Mouse (Mus musculus) forebrain, postnatal 0 days (tissue): ENCODE measurements around the gene Srr. TPM values are rescaled to one million over a fixed set of nuclear protein-coding genes. Genes with fewer than 3 reads are reported as not detected.

Experiments used
- ATAC-seq: fragments of 200-750 bp; cut with Nextera tagmentation; 2 replicates; pipeline ENCODE4 v1.8.0; 2017; ENCODE audit warnings: mild to moderate bottlenecking, moderate library complexity
- DNase-seq: peaks from one replicate; pipeline ENCODE4 v3.0.0-alpha.2; 2015
- H3K27ac ChIP-seq: fragments of 300-500 bp; sonication (generic); 2 replicates; pipeline ENCODE4 v1.5.1; 2014; ENCODE audit warnings: low read depth, mild to moderate bottlenecking, antibody characterized with exemption, low read length, moderate library complexity, mixed read lengths
- H3K27me3 ChIP-seq: fragments of 300-500 bp; sonication (generic); 2 replicates; pipeline ENCODE4 v1.6.1; 2014; ENCODE audit warnings: mild to moderate bottlenecking, low read length, mixed read lengths; ENCODE audit not compliant: insufficient read depth
- H3K36me3 ChIP-seq: fragments of 300-500 bp; sonication (generic); 2 replicates; pipeline ENCODE4 v1.6.1; 2014; ENCODE audit warnings: mild to moderate bottlenecking, moderate library complexity; ENCODE audit not compliant: insufficient read depth
- H3K4me1 ChIP-seq: fragments of 300-500 bp; sonication (generic); 2 replicates; pipeline ENCODE4 v1.6.1; 2014; ENCODE audit warnings: antibody characterized with exemption; ENCODE audit not compliant: insufficient read depth
- H3K4me2 ChIP-seq: fragments of 300-500 bp; sonication (generic); 2 replicates; pipeline ENCODE4 v1.6.1; 2014; ENCODE audit warnings: low read depth, mild to moderate bottlenecking, moderate library complexity
- H3K4me3 ChIP-seq: fragments of 300-500 bp; sonication (generic); 2 replicates; pipeline ENCODE4 v1.5.1; 2014; ENCODE audit warnings: low read depth, low read length, mixed read lengths
- H3K9ac ChIP-seq: fragments of 300-500 bp; sonication (generic); 2 replicates; pipeline ENCODE4 v1.6.1; 2014; ENCODE audit warnings: mild to moderate bottlenecking
- H3K9me3 ChIP-seq: fragments of 300-500 bp; sonication (generic); 2 replicates; pipeline ENCODE4 v1.6.1; 2016; ENCODE audit warnings: low read length
- CTCF ChIP-seq: sonication (generic); IDR thresholded peaks from 2 replicates; pipeline ENCODE4 v1.5.1; 2016; ENCODE audit warnings: antibody characterized with exemption, control low read depth, low read depth
- WGBS: fragments of 180-500 bp; shearing (Covaris S2); extraction: QIAGEN DNeasy Blood & Tissue Kit; methylation state at CpG from one replicate; pipeline ENCODE4 v1.1.7; 2014; 5-methylcytosine and 5-hydroxymethylcytosine counted together
- polyA plus RNA-seq: library from polyadenylated mRNA; unstranded; fragments of >200 nt; fragmentation: Nextera tagmentation; extraction: Ambion mirVana; gene quantifications from 2 replicates; pipeline ENCODE4 v1.2.1, GENCODE M21; 2015
- total RNA-seq: library from RNA; depleted of rRNA; stranded (reverse); fragments of >200 nt; gene quantifications from 2 replicates; pipeline ENCODE4 v1.2.3, GENCODE M21; 2014

Gene Srr
- total and polyA plus RNA-seq, 2 experiments from 2014 or later = 40.2 to 45.8 TPM

- H3K36me3 ChIP-seq = peaks cover 28% of the 10 kb centered on the region
- peak within 1 kb of the TSS; percentile 78 for H3K4me3 ChIP-seq
- H3K4me1 ChIP-seq = 0 out of 2 replicates have a peak, but pooled peaks cover 13% of the 10 kb centered on the region
- ATAC-seq (peak; percentile 77), DNase-seq (peak; percentile 74)
- no peaks in the 10 kb centered on the region for H3K9me3 ChIP-seq
- peak within 1 kb of the TSS; percentile 91 for H3K27ac ChIP-seq
- no peak for TF ChIP-seq CTCF
- no peaks in the 10 kb centered on the region for H3K27me3 ChIP-seq
- under 1% methylated on average over 60 of the region's 74 CpGs for WGBS
- peak within 1 kb of the TSS; percentile 82 for H3K9ac ChIP-seq
- peak within 1 kb of the TSS; percentile 77 for H3K4me2 ChIP-seq
Measured at GRCm38 (mm10) chr11:74896901-74897677, 28.7 kb downstream of the Srr start, which contains the start of gene Sgsm2. TSS of gene Sgsm2 (minus strand) at chr11:74897060.

- peak; percentile 46 for TF ChIP-seq CTCF
- Histone ChIP-seq H3K4me1 (0 out of 2 replicates have a peak, but pooled peaks cover 13% of the 10 kb centered on the region), H3K4me2 (peak overlapping the region; percentile 77), H3K9me3 (no peaks in the 10 kb centered on the region), H3K36me3 (peaks cover 19% of the 10 kb centered on the region), H3K27ac (peak overlapping the region; percentile 91), H3K4me3 (peak overlapping the region; percentile 78), H3K27me3 (no peaks in the 10 kb centered on the region), H3K9ac (peak overlapping the region; percentile 82)
- peak; percentile 38 for ATAC-seq
- peak; percentile 60 for DNase-seq
- WGBS = 6% methylated on average over 53 of the region's 55 CpGs
Measured at GRCm38 (mm10) chr11:74895980-74896900, 29.5 kb downstream of the Srr start.

GRCm38 (mm10) chr11:74894619-74895018, 31.1 kb downstream of the Srr start:
- no peak overlapping the region for H3K27ac ChIP-seq
- WGBS = 74% methylated on average over 4 of the region's 4 CpGs
- H3K27me3 ChIP-seq = no peaks in the 10 kb centered on the region
- no peak for DNase-seq
- H3K4me1 ChIP-seq = 0 out of 2 replicates have a peak, but pooled peaks cover 13% of the 10 kb centered on the region
- no peaks in the 10 kb centered on the region for H3K9me3 ChIP-seq
- peaks cover 3% of the 10 kb centered on the region; the same call in 1 of the 2 replicates for H3K36me3 ChIP-seq
- TF ChIP-seq CTCF = no peak
- no peak overlapping the region for H3K4me3 ChIP-seq
- no peak for ATAC-seq
- no peak overlapping the region for H3K4me2 ChIP-seq
- H3K9ac ChIP-seq = no peak overlapping the region

- H3K36me3 ChIP-seq = no peaks in the 10 kb centered on the region
- ATAC-seq = no peak
- TF ChIP-seq CTCF = no peak
- no peak for DNase-seq
- H3K4me2 ChIP-seq = no peak overlapping the region
- H3K4me3 ChIP-seq = no peak overlapping the region
- no peaks in the 10 kb centered on the region for H3K4me1 ChIP-seq
- WGBS = 77% methylated on average over 10 of the region's 10 CpGs
- no peaks in the 10 kb centered on the region for H3K27me3 ChIP-seq
- H3K9ac ChIP-seq = no peak overlapping the region
- H3K27ac ChIP-seq = no peak overlapping the region
- H3K9me3 ChIP-seq = no peaks in the 10 kb centered on the region
Measured at GRCm38 (mm10) chr11:74883098-74883497, 42.6 kb downstream of the Srr start.

GRCm38 (mm10) chr11:74881979-74882378, 43.8 kb downstream of the Srr start:
- no peaks in the 10 kb centered on the region for H3K4me1 ChIP-seq
- DNase-seq (no peak), ATAC-seq (no peak)
- H3K27me3 ChIP-seq = no peaks in the 10 kb centered on the region
- no peak overlapping the region for H3K4me2 ChIP-seq
- no peak overlapping the region for H3K27ac ChIP-seq
- H3K9me3 ChIP-seq = no peaks in the 10 kb centered on the region
- TF ChIP-seq CTCF = no peak
- H3K9ac ChIP-seq = no peak overlapping the region
- no peaks in the 10 kb centered on the region for H3K36me3 ChIP-seq
- no peak overlapping the region for H3K4me3 ChIP-seq
- 45% methylated on average over 14 of the region's 14 CpGs for WGBS

GRCm38 (mm10) chr11:74880999-74881398, 44.7 kb downstream of the Srr start:
- Histone ChIP-seq H3K27ac (no peak overlapping the region), H3K4me1 (no peaks in the 10 kb centered on the region), H3K4me3 (no peak overlapping the region), H3K9ac (no peak overlapping the region), H3K27me3 (no peaks in the 10 kb centered on the region), H3K36me3 (no peaks in the 10 kb centered on the region), H3K4me2 (no peak overlapping the region), H3K9me3 (no peaks in the 10 kb centered on the region)
- TF ChIP-seq CTCF = no peak
- no peak for DNase-seq
- ATAC-seq = no peak
- 89% methylated on average over 9 of the region's 9 CpGs for WGBS
